Mouse (Mus musculus) liver, adult 2 months (tissue): ENCODE measurements around the gene Tdrkh. TPM values are rescaled to one million over a fixed set of nuclear protein-coding genes. Genes with fewer than 3 reads are reported as not detected.

ENCODE experiments used
- DNase-seq: peaks from one replicate; pipeline ENCODE4 v3.0.0-alpha.2; 2011; ENCODE audit warnings: low read depth, low spot score; ENCODE audit errors: extremely low read depth
- H3K27ac ChIP-seq: fragments of 200-500 bp; replicated peaks from 2 replicates; pipeline ENCODE4 v1.5.1; 2012; ENCODE audit warnings: low read depth, mild to moderate bottlenecking, control low read depth, inconsistent platforms, low read length; ENCODE audit not compliant: insufficient read depth
- H3K27me3 ChIP-seq: fragments of 200-500 bp; 2 replicates; pipeline ENCODE4 v1.6.1; 2012; ENCODE audit warnings: mild to moderate bottlenecking, moderate library complexity, low read length, inconsistent platforms; ENCODE audit not compliant: control insufficient read depth, insufficient read depth
- H3K36me3 ChIP-seq: fragments of 200-500 bp; 2 replicates; pipeline ENCODE4 v1.6.1; 2012; ENCODE audit warnings: low read length, inconsistent platforms; ENCODE audit not compliant: control insufficient read depth, insufficient read depth
- H3K4me1 ChIP-seq: fragments of 200-500 bp; 2 replicates; pipeline ENCODE4 v1.6.1; 2011; ENCODE audit warnings: low read length; ENCODE audit not compliant: control insufficient read depth, insufficient read depth
- H3K4me3 ChIP-seq: fragments of 200-500 bp; 2 replicates; pipeline ENCODE4 v1.5.1; 2011; ENCODE audit warnings: low read depth, mild to moderate bottlenecking, control low read depth, low read length, moderate library complexity; ENCODE audit not compliant: insufficient read depth
- H3K79me2 ChIP-seq: fragments of 200-500 bp; 2 replicates; pipeline ENCODE4 v1.6.1; 2012; ENCODE audit warnings: inconsistent platforms, mild to moderate bottlenecking, low read length, moderate library complexity; ENCODE audit not compliant: control insufficient read depth, insufficient read depth
- H3K9ac ChIP-seq: fragments of 200-500 bp; 2 replicates; pipeline ENCODE4 v1.6.1; 2012; ENCODE audit warnings: low read depth, mild to moderate bottlenecking, control low read depth, inconsistent platforms, low read length
- CTCF ChIP-seq: fragments of 200-500 bp; IDR thresholded peaks from 2 replicates; pipeline ENCODE4 v1.5.1; 2011; ENCODE audit warnings: low read depth, low read length, control low read depth
- POLR2A ChIP-seq: fragments of 200-500 bp; IDR thresholded peaks from 2 replicates; pipeline ENCODE4 v1.6.1; 2011; ENCODE audit warnings: low read length, control low read depth; ENCODE audit not compliant: insufficient read depth; ENCODE audit errors: extremely low read depth
- WGBS: fragments of 180-500 bp; shearing (Covaris S2); methylation state at CpG from one replicate; pipeline ENCODE4 v1.1.7; 2018; 5-methylcytosine and 5-hydroxymethylcytosine counted together
- polyA plus RNA-seq: library from polyadenylated mRNA; depleted of rRNA; stranded (reverse); fragments of >200 nt; gene quantifications from 2 replicates; pipeline ENCODE4 v1.2.3, GENCODE M21; 2012; rRNA removed
- total RNA-seq: library from RNA; depleted of rRNA; stranded (reverse); fragments of >200 nt; gene quantifications from 2 replicates; pipeline ENCODE4 v1.2.3, GENCODE M21; 2014; rRNA removed

The Tdrkh gene
- total and polyA plus RNA-seq, 2 experiments, result 0.66 to 1.8 TPM

DNA sequence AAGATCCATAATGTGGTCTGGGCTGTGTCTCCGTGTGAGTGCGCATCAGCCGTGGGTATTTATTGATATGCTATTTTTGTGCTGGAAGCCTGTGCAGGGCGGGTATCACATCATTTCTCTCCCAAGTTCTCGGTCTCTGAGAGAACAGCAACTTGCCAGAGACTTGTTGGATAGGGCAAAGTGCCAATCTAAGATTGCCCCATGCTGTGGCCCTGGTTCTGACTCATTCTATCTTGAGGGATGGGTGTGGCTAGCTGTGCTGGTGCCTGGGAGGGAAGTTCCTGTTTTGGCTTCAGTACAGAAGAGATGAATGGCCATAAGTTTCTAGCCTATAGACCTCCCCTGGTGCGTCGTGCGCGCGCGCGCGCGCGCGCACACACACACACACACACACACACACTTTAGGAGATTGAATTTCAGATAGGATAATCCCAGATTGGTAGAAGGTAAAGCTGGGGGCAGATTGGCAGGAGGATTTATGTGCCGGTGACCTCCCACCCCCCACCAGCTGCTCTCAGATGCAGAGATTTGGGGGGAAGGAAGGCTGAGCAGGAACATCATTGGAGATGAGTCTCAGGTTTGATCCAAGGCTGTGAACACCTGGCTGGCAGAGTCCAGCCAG is 69.8 kb downstream of the Tdrkh start:
- peak; percentile 11 for DNase-seq
- Histone ChIP-seq H3K4me3 (no peak overlapping the region), H3K27ac (no peak overlapping the region), H3K27me3 (peaks cover 7% of the 10 kb centered on the region; the same call in 1 of the 2 replicates), H3K9ac (no peak overlapping the region), H3K79me2 (no peaks in the 10 kb centered on the region), H3K36me3 (no peaks in the 10 kb centered on the region), H3K4me1 (no peaks in the 10 kb centered on the region)
- WGBS, result 78% methylated on average over 17 of the region's 17 CpGs
- TF ChIP-seq POLR2A, result no peak

DNA sequence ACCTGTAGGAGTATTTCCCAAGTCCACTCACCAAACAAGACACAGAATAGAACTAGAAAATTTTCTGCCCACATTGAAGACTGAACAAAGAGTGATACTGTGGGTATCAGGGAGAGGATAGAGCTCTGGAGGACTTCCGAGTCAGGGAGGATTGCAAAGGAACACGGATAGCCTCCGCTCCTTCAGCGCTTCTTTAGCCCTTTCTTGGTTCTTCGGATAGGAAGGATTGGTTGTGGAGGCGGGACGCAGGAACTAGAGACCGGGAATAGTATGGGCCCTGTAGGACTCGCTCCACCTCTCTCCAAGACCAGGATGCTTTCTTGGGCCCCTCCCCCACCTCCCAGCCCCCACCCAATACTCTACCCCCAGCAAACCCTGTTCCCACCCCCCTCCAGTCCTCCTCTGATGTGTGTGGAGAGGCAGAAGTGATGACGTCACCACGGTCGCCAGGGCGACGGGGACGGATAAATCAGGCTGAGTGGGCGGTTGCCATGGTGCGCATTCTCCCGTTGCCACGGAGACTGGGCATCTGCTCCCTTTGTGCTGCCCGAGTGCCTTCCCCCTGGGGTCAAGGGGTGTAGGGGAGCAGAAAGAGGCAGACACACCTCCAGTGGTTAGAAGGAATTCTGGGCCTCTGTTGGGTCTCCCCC is 70.8 kb downstream of the Tdrkh start:
- no peaks in the 10 kb centered on the region for H3K36me3 ChIP-seq
- H3K27me3 ChIP-seq, result 0 out of 2 replicates have a peak, but pooled peaks cover under 1% of the 10 kb centered on the region
- no peak for DNase-seq
- H3K4me1 ChIP-seq, result no peaks in the 10 kb centered on the region
- 44% methylated on average over 20 of the region's 20 CpGs for WGBS
- TF ChIP-seq CTCF (no peak), POLR2A (no peak)
- no peak overlapping the region for H3K9ac ChIP-seq
- H3K4me3 ChIP-seq, result no peak overlapping the region
- H3K27ac ChIP-seq, result no peak overlapping the region
- no peaks in the 10 kb centered on the region for H3K79me2 ChIP-seq

Other genes with a start within 250 kb of the Tdrkh start
- gene Gm10696, start 235.1 kb upstream of the Tdrkh start, total RNA-seq, result not detected in 2 replicates
- gene Gm10696, start 235.1 kb upstream of the Tdrkh start, polyA plus RNA-seq, result not detected in 2 replicates
- gene Gm5286, start 216.6 kb upstream of the Tdrkh start, total RNA-seq, result not detected in 2 replicates
- not detected in 2 replicates for gene Gm5286, start 216.6 kb upstream of the Tdrkh start, polyA plus RNA-seq
- gene Gm4778, start 149.2 kb upstream of the Tdrkh start, total RNA-seq, result not detected in 2 replicates
- gene Gm4778, start 149.2 kb upstream of the Tdrkh start, polyA plus RNA-seq, result not detected in 2 replicates
- 14.2 and 15.6 TPM in 2 replicates for gene Them4, start 103.2 kb upstream of the Tdrkh start, total RNA-seq
- gene Them4, start 103.2 kb upstream of the Tdrkh start, polyA plus RNA-seq, result 3.9 and 4.6 TPM in 2 replicates
- 0.09 and 0.20 TPM in 2 replicates for gene Them5, start 71.2 kb upstream of the Tdrkh start, total RNA-seq
- gene Them5, start 71.2 kb upstream of the Tdrkh start, polyA plus RNA-seq, result not detected in 2 replicates
- 0.18 and 0.40 TPM in 2 replicates for gene C2cd4d, start 50.8 kb upstream of the Tdrkh start, total RNA-seq
- 2.1 and 2.5 TPM in 2 replicates for gene C2cd4d, start 50.8 kb upstream of the Tdrkh start, polyA plus RNA-seq
- 36.3 and 50.3 TPM in 2 replicates for gene Rorc, start 40.5 kb upstream of the Tdrkh start, total RNA-seq
- 31.6 and 34.4 TPM in 2 replicates for gene Rorc, start 40.5 kb upstream of the Tdrkh start, polyA plus RNA-seq
- gene Lingo4, start 14.8 kb upstream of the Tdrkh start, total RNA-seq, result 0.20 and 0.37 TPM in 2 replicates
- gene Lingo4, start 14.8 kb upstream of the Tdrkh start, polyA plus RNA-seq, result 0.12 and 0.16 TPM in 2 replicates
- gene Mrpl9, start 30.0 kb downstream of the Tdrkh start, total RNA-seq, result 44.6 and 45.9 TPM in 2 replicates
- gene Mrpl9, start 30.0 kb downstream of the Tdrkh start, polyA plus RNA-seq, result 31.1 and 31.8 TPM in 2 replicates
- 0.37 TPM in 1 of 2 replicates, not detected in the other for gene Oaz3, start 30.6 kb downstream of the Tdrkh start, total RNA-seq
- 0.15 and 0.43 TPM in 2 replicates for gene Oaz3, start 30.6 kb downstream of the Tdrkh start, polyA plus RNA-seq
- gene Celf3, start 65.0 kb downstream of the Tdrkh start, total RNA-seq, result not detected in 2 replicates
- gene Celf3, start 65.0 kb downstream of the Tdrkh start, polyA plus RNA-seq, result 0.05 TPM in 1 of 2 replicates, not detected in the other
- gene Riiad1, start 67.1 kb downstream of the Tdrkh start, total RNA-seq, result not detected in 2 replicates
- not detected in 2 replicates for gene Riiad1, start 67.1 kb downstream of the Tdrkh start, polyA plus RNA-seq
- gene Snx27, start 169.4 kb downstream of the Tdrkh start, total RNA-seq, result 9.6 and 13.6 TPM in 2 replicates
- 4.7 TPM in 2 replicates for gene Snx27, start 169.4 kb downstream of the Tdrkh start, polyA plus RNA-seq
- gene Gm10972, start 229.8 kb downstream of the Tdrkh start, total RNA-seq, result not detected in 2 replicates
- not detected in 2 replicates for gene Gm10972, start 229.8 kb downstream of the Tdrkh start, polyA plus RNA-seq
- gene Tuft1, start 245.6 kb downstream of the Tdrkh start, total RNA-seq, result 2.1 and 2.6 TPM in 2 replicates
- 2.6 and 7.3 TPM in 2 replicates for gene Tuft1, start 245.6 kb downstream of the Tdrkh start, polyA plus RNA-seq